Mouse (Mus musculus) forelimb bud, embryonic 11.5 days (tissue): ENCODE measurements around the gene Wfdc1.

Experiments
- DNase-seq: peaks from one replicate; pipeline ENCODE4 v3.0.0-alpha.2; 2012; ENCODE audit warnings: low read depth, low spot score

Wfdc1 gene

GRCm38 (mm10) chr8:119732072-119732471 lies 65.9 kb downstream of the Wfdc1 start:
- no peak for DNase-seq

GRCm38 (mm10) chr8:119736348-119736917 lies 70.3 kb downstream of the Wfdc1 start:
- no peak for DNase-seq

GRCm38 (mm10) chr8:119737093-119737900 lies 71.1 kb downstream of the Wfdc1 start:
- no peak for DNase-seq
